Mouse (Mus musculus) left cerebral cortex, adult 2 months (tissue): ENCODE measurements around the gene Lama5. TPM values are rescaled to one million over a fixed set of nuclear protein-coding genes. Genes with fewer than 3 reads are reported as not detected.
"Not testable (repeated sequence)": the region's sequence is repeated elsewhere in the genome, so short reads cannot be mapped to it uniquely, and the experiment has no call there.

Source experiments
- DNase-seq, 2 experiments: peaks; one replicate each; pipeline ENCODE4 v3.0.0; 2021 to 2022; ENCODE audit warnings: low spot score in 2 of 2, mixed read lengths in 1 of 2; ENCODE audit errors: extremely low spot score in 1 of 2
- H3K27ac ChIP-seq: fragments of 200-600 bp; 2 replicates; pipeline ENCODE4 v1.8.1; 2022
- H3K4me3 ChIP-seq: fragments of 200-600 bp; 2 replicates; pipeline ENCODE4 v1.8.1; 2022
- CTCF ChIP-seq: fragments of 200-600 bp; IDR thresholded peaks from 2 replicates; pipeline ENCODE4 v1.8.1; 2022; ENCODE audit warnings: antibody characterized with exemption, mild to moderate bottlenecking, moderate library complexity
- intact Hi-C: fragments of 180-260 bp; cut with DNase I; formaldehyde crosslinking; loops from one replicate; pipeline ENCODE4 v1.15.1; 2025
- total RNA-seq, 2 experiments: library from RNA; stranded (reverse); gene quantifications; 2 replicates each; pipeline ENCODE4 v1.2.3; 2021

Lama5 gene
- total RNA-seq, 2 experiments from 2014 or later: 9.5 to 11.2 TPM

DNA sequence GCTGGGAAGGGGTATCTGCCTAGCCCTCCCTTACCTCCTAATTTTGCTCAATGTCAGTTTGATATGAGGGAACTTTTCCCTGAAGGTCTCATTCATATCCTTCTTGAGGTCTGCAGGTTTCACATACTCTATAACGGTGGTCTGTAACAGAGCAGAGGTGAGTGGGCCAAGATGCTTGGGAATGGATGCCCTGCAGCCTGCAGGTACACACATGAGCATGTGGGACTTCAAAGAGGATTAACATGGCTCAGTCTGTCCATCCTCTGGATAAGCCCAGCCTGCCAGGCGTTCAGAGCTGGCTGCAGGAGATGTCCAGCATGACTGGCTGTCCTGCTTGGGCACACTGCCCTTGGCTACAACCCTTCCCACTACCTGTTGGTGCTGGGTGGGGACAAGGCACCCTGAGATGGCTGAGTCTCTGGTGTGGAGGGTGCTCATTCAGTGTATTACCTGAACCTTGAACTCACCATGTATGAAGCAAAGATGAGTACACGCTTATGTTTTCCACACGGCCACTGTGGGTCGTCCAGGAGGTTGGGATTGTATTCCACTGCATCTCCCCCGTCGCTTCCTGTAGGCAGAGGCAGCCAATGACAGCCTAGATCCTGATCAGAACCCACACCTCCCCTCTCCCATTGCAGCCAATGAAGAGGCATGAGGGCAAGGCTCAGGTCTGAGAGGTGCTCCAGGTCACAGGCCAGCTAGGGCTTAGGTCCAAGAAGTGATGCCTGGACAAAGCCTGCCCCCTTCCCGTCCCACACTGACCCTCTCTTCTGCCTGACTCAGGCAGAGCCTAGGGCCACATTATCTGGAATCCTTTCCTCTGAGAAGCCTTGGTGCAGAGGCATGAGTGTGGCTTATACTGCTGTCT, 35.2 kb upstream of the Lama5 start:
- intact Hi-C loops: no loop called here
- Histone ChIP-seq H3K27ac (no peak overlapping the region), H3K4me3 (no peak overlapping the region)
- no peak for DNase-seq
- no peak for TF ChIP-seq CTCF

- intact Hi-C loops, H3K4me3 ChIP-seq, DNase-seq, H3K27ac ChIP-seq: not testable (repeated sequence)
Measured at GRCm38 (mm10) chr2:180259826-180260609, 34.4 kb upstream of the Lama5 start.

DNA sequence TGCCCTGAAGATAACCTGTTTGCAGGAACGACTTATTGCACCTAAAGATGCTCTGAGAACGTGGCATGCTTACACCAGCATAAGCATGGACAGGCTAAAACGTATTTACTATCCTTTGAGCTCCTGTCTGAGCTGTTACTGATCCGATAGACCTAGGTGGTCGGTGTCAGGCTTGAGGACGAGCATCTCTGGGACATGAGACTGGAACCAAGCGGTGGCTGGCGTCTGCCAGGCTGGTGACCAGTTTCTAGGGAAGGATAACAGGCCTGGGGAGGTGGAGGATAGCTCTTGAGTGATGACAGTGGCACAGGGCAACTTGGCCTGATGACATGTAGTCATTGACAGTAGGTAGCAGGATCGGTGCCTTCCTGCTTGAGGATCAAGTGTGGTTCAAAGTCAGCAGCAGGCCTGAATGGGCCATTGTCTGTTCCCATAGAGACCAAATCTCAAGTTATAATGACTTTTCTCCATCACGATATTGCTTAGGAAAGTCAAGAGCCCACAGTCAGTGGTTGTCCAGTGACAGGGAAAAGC, 33.4 kb upstream of the Lama5 start:
- DNase-seq, H3K4me3 ChIP-seq, intact Hi-C loops, H3K27ac ChIP-seq: not testable (repeated sequence)

- H3K27ac ChIP-seq: peak overlapping the region; percentile 84
- intact Hi-C loops: no loop called here
- DNase-seq: no peak
- H3K4me3 ChIP-seq: peak overlapping the region; percentile 94
- TF ChIP-seq CTCF: no peak
Measured at GRCm38 (mm10) chr2:180257963-180258865, 32.6 kb upstream of the Lama5 start.

DNA sequence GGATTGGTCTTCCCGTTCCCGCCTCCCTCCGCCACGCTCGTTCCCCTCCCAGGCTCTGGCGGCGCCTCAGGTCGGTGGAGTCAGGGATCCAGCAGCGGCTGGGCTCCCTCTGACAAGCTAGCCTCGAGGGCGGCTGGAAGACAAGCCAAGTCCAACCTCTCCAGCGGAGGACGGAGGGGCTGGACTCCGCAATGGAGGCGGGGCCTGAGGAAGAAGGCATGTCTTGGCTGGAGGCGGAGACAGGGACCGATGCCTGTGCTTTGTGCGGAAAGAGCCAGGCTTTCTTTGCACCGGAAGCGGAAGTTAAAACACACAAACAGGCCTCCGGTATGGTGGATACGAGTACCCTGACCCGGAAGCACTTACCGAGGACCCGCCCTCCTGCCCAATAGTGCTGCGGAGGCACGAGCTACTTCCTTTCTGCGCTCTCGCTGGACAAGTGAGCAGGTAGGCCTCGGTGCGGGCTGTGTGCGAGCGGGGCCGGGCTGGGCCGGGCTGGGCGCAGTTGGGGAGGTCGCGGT, 31.4 kb upstream of the Lama5 start, which contains the start of gene Rps21:
TSS of gene Rps21 (plus strand) at position 377 of the 521 bp plus-strand sequence.
- TF ChIP-seq CTCF: no peak
- intact Hi-C loops: no loop called here
- DNase-seq: peak; percentile 94 to 97
- H3K4me3 ChIP-seq: peak within 1 kb of the TSS; percentile 94
- peak within 1 kb of the TSS; percentile 86 for H3K27ac ChIP-seq

- no peak for DNase-seq
- Histone ChIP-seq H3K4me3 (peak overlapping the region; percentile 94), H3K27ac (peak overlapping the region; percentile 86)
- TF ChIP-seq CTCF: no peak
- intact Hi-C loops: no loop called here
Measured at GRCm38 (mm10) chr2:180256296-180257000, 30.8 kb upstream of the Lama5 start.

DNA sequence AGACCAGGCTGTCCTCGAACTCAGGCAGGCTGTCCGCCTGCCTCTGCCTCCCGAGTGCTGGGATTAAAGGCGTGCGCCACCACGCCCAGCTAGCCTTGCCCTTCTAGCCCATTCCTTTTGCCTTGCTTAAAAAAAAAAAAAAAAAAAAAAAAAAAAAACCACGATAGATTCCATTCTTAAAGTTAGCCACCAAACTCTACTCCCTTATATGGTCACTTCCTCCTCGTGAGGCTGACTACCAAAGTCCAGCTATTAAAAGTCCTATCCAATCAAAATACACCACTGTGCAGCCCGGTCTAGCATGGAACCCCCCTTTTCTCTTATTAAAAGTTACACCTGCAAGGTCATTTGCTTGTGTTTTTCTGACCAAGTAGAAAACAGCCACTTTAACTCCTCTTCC, 30.0 kb upstream of the Lama5 start:
- no peak for TF ChIP-seq CTCF
- Histone ChIP-seq H3K4me3 (no peak overlapping the region), H3K27ac (no peak overlapping the region)
- intact Hi-C loops: no loop called here
- no peak for DNase-seq

GRCm38 (mm10) chr2:180254436-180255209, 29.0 kb upstream of the Lama5 start:
- Histone ChIP-seq H3K27ac (no peak overlapping the region), H3K4me3 (no peak overlapping the region)
- intact Hi-C loops: loop anchor here (5.0 kb wide), 2 partner anchors 47 to 337 kb away; no protein-coding TSS in a partner anchor
- TF ChIP-seq CTCF: no peak
- DNase-seq: no peak

GRCm38 (mm10) chr2:180251838-180252237, 26.2 kb upstream of the Lama5 start:
- intact Hi-C loops: loop anchor here (1.0 to 5.0 kb wide), 3 partner anchors 45 to 335 kb away; partner anchors contain the start of gene Adrm1
- no peak overlapping the region for H3K27ac ChIP-seq
- DNase-seq: no peak
- no peak overlapping the region for H3K4me3 ChIP-seq
- no peak for TF ChIP-seq CTCF
